Mouse (Mus musculus) heart, postnatal 10 days (tissue): ENCODE results near the gene Ndufaf4. TPM values are rescaled to one million over a fixed set of nuclear protein-coding genes. Genes with fewer than 3 reads are reported as not detected.
A peak's percentile ranks its signal among the peaks of the same experiment; 100 is the strongest.
"Not testable (repeated sequence)": the region's sequence is repeated elsewhere in the genome, so short reads cannot be mapped to it uniquely, and the experiment has no call there.

Experiments
- DNase-seq, 2 experiments: peaks; one replicate each; pipeline ENCODE4 v3.0.0; 2021
- intact Hi-C: fragments of 180-260 bp; cut with DNase I; formaldehyde crosslinking; loops from one replicate; pipeline ENCODE4 v1.15.1; 2025
- total RNA-seq, 2 experiments: library from RNA; stranded (reverse); gene quantifications; 2 replicates each; pipeline ENCODE4 v1.2.3; 2021

Ndufaf4 gene
- total RNA-seq, result 10 to 100 TPM; 62.4 to 71.9 TPM

- peak; percentile 98 to 99 for DNase-seq
- intact Hi-C loops, result loop anchor here (1.0 to 5.0 kb wide), 4 partner anchors 69 to 1449 kb away; partner anchors contain the start of genes Gpr63, Manea and Ufl1
Observed at GRCm38 (mm10) chr4:24897851-24898515, at the start of gene Ndufaf4. Gene Ndufaf4, plus strand, starts transcription at chr4:24898083.

- peak; percentile 73 to 74 for DNase-seq
- intact Hi-C loops, result no loop called here
Observed at GRCm38 (mm10) chr4:24850401-24851325, 47.2 kb upstream of the Ndufaf4 start, which contains the start of gene Klhl32. Gene Klhl32, minus strand, starts transcription at chr4:24851124.

DNA sequence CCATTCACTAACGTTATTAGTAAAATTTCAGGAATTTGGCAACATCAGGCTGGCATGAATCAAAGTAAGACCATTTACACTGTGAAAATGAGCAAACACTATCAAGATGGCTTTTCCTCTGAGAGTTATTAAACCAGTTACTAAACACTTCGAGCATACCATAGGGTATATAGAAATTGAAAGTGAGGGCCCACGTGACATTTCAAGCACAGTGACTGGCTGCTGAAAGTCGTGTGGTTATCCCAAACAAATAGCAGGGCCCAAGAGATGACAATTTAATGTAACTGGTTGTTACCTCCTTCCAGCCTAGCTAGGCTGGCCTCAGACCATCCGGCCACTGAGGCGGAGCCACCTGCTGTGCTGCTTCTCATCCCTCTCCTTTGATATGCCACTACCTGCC is 32.2 kb upstream of the Ndufaf4 start:
- intact Hi-C loops, result no loop called here
- no peak for DNase-seq

DNA sequence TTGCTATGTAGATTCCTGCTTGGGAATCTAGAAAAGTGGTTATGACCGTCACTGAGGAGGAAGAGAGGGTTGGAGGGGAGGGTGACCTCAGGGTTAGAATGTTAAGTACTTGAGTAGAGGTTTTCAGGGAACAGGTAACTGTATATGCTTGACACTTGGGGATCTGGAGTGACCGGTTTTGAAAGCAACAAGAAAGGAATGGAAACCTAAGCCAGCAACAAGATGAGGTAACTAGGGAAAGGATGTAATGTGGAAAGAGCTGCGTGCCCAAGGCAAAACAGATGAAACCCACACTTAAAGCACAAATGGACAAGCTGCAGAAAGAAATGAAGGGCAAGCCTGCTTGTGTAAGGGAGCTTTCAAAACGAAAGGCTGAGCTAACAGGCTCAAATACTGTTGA is 28.7 kb upstream of the Ndufaf4 start:
- intact Hi-C loops, result no loop called here
- DNase-seq, result no peak

GRCm38 (mm10) chr4:24889386-24889785 is 8.5 kb upstream of the Ndufaf4 start:
- DNase-seq, intact Hi-C loops: not testable (repeated sequence)

GRCm38 (mm10) chr4:24892293-24892692 is 5.6 kb upstream of the Ndufaf4 start:
- DNase-seq, intact Hi-C loops: not testable (repeated sequence)

DNA sequence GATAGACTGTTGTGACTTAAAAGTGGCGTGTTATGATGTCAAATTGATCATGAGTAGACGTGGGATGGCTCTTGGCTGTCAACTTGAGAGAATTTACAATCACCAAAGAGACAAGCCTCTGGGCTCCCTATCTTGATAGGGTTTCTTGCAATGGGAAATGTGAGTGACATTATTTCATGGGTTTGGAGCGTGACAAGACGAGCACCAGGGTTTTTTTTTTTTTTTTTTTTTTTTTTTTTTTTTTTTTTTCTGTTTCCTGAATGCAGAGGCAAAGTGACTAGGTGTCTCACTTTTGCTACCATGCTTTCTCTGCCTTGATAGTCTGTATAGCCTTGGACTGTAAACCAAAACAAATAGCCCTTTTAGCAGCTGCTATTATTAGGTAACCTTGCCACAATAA is 3.3 kb upstream of the Ndufaf4 start:
- intact Hi-C loops, result loop anchor here (5.0 kb wide), 2 partner anchors 388 to 1453 kb away; partner anchors contain the start of genes Manea and Ufl1
- no peak for DNase-seq

DNA sequence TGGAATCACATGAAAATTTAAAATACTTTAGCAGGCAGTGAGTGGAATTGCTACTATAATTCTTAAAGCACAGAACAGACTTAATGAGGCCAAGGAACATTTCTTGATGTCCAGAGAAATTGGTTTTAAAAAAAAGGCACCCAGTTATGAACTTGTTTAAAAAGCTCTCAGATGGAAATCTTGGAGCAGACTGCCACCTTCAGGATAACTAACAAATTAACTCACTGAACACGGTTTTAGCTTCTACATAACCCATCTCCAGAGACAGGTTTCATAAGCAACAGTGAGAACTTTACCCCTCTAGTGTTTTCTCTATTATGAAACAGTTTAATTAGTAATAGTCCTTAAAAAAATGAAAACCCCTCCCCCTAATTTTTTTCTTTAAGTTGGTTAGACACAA is 1.1 kb upstream of the Ndufaf4 start:
- DNase-seq, result peak; percentile 45 to 67
- intact Hi-C loops, result loop anchor here (1.0 to 5.0 kb wide), 3 partner anchors 176 to 1450 kb away; partner anchors contain the start of genes Manea and Ufl1

DNA sequence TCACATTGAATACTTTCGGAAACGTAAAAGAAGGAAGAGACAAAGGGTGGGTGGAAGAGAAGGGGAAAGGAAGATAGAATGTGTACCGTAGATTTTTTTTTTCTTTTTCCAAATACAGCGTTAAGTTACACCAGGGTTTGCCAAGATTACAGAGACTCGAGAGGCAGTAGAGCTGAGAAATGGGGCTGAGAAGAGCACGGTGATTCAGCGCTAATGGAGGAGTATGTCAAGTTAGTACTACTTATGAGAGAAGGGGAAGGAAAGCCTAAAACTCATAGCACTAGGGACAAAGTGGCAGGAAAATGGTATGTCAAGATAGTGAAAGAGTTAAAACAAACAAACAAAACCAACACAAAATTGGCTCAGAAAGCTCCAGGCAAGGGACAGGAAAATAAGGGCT is 532 bp upstream of the Ndufaf4 start:
- DNase-seq, result no peak
- intact Hi-C loops, result loop anchor here (1.0 to 5.0 kb wide), 3 partner anchors 176 to 1450 kb away; partner anchors contain the start of genes Manea and Ufl1

GRCm38 (mm10) chr4:24898636-24899035 is 753 bp downstream of the Ndufaf4 start:
- DNase-seq, result peak; percentile 5 to 26
- intact Hi-C loops, result loop anchor here (2.0 to 5.0 kb wide), 3 partner anchors 68 to 1449 kb away; partner anchors contain the start of genes Gpr63, Manea and Ufl1

GRCm38 (mm10) chr4:24899146-24899545 is 1.3 kb downstream of the Ndufaf4 start:
- intact Hi-C loops, result loop anchor here (2.0 to 5.0 kb wide), 3 partner anchors 68 to 1448 kb away; partner anchors contain the start of genes Gpr63, Manea and Ufl1
- DNase-seq, result no peak

- intact Hi-C loops, result loop anchor here (5.0 to 10.0 kb wide), 3 partner anchors 127 to 1637 kb away; no protein-coding TSS in a partner anchor
- DNase-seq, result no peak
Observed at GRCm38 (mm10) chr4:24907745-24908144, 9.9 kb downstream of the Ndufaf4 start.

GRCm38 (mm10) chr4:24915631-24916030 is 17.7 kb downstream of the Ndufaf4 start:
- intact Hi-C loops, result no loop called here
- DNase-seq, result no peak

- no peak for DNase-seq
- intact Hi-C loops, result no loop called here
Observed at GRCm38 (mm10) chr4:24920006-24920577, 22.2 kb downstream of the Ndufaf4 start.

DNA sequence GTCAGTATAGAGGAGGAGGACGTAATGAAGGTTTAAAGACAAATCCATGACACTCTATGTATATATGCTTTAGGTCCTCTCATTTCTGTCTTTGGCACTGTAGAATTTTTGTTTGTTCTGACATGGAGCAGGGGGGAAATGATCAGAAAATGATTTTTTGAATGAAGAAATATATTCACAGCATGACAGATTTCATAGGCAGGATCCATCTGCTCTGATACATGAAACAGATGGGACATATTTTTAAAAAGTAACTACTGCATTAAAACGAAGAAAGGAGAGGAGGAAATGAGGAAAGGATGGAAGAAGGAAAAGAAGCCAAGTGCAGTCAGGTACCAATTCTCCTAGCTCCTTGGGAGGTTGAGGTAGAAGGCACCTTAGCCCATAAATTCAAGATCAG is 26.8 kb downstream of the Ndufaf4 start:
- intact Hi-C loops, result no loop called here
- no peak for DNase-seq

DNA sequence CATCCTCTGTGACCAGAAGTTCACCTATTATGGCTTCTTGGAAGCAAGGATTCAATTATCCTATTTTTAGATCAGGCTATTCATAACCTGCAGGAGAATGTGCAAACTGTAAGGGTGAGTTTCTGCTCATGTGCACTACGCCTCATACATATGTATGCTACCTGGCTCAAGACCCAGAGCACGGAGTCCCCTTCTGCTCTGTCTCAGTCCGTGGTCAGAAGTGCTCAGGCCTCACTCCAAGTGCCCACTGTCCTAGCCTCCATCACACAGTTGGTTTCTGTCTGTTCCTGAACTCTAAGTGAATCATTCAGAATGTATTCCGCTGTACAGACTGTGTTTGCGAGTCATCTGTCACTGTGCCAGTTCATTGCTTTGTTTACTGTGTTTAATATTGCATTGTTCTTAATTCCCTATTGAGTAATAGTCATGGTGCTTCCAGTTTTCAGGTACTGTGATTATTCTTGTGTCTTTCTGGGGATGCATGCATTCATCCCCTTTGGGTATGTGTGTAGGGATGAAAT is 30.4 kb downstream of the Ndufaf4 start:
- intact Hi-C loops, result no loop called here
- DNase-seq, result peak in 1 of 2 experiments; percentile 0

- no peak for DNase-seq
- intact Hi-C loops, result no loop called here
Observed at GRCm38 (mm10) chr4:24928926-24929325, 31.0 kb downstream of the Ndufaf4 start.

DNA sequence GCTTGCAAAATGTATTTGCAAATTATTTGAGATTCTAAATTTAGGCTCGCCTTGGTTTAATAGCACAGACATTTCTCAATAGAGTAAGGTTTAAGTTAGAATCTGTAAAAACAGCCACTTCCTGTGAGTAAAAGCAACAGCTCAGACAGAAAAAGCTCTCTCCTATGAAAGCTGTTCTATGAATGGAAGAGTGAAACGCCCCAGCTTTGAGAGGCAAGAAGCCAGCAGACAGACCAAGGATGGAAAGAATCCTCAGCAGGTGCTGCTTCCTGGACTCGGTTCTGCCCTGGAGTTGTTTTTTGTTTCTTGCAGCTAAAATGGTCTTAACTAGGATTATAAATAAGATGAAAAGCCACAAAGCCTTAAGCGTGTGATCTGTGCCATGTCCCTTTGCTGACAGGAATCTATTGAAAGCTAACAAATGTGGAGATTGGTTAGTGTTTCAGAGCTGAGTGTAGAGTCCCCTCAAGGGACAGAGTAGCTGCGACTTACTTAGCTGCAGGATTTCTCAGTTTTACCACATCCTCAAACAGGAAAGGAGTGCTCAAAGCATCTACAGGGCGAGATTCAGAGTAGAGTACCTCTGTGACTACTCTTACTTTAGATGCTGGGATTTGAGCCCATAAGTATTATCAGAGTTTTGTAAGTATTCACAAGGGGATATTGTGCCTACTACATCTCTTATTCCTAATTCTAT is 45.0 kb downstream of the Ndufaf4 start:
- DNase-seq, result no peak
- intact Hi-C loops, result no loop called here
